Comparison of ENCODE assay signal across 8 mouse cellular contexts in genomic region chr12:54316980-54317471, GRCm38 (mm10).
DNase-seq lines count a peak whose midpoint lies in the region; ATAC-seq lines count a peak whose summit lies in the region.

No protein-coding gene starts in this region.

- H3K4me3 ChIP-seq in lung, embryonic 16.5 days (ENCODE audit: low read length) = peak overlapping the region; percentile 22
- H3K4me3 ChIP-seq in forebrain, embryonic 11.5 days (ENCODE audit: low read depth, low read length) = no peak overlapping the region
- H3K4me3 ChIP-seq in intestine, embryonic 16.5 days (ENCODE audit: low read length) = peak overlapping the region; percentile 21

- peak overlapping the region; percentile 10; the same call in 1 of the 2 replicates for H3K27ac ChIP-seq in lung, embryonic 16.5 days (ENCODE audit: low read length)
- H3K27ac ChIP-seq in forebrain, embryonic 11.5 days (ENCODE audit: low read depth, low read length) = no peak overlapping the region
- H3K27ac ChIP-seq in intestine, embryonic 16.5 days (ENCODE audit: low read length) = peak overlapping the region; percentile 96

- no peaks in the 10 kb centered on the region for H3K9me3 ChIP-seq in lung, embryonic 16.5 days (ENCODE audit: control insufficient read depth, low read length)
- H3K9me3 ChIP-seq in forebrain, embryonic 11.5 days (ENCODE audit: control insufficient read depth, low read length) = no peaks in the 10 kb centered on the region
- no peaks in the 10 kb centered on the region for H3K9me3 ChIP-seq in intestine, embryonic 16.5 days (ENCODE audit: control insufficient read depth, low read length)

- peak; percentile 95 for ATAC-seq in lung, embryonic 16.5 days (ENCODE audit: low read depth)
- ATAC-seq in forebrain, embryonic 11.5 days (replicated peaks; ENCODE audit: low FRiP score) = no peak
- peak; percentile 90 for ATAC-seq in intestine, embryonic 16.5 days
- ATAC-seq in monocyte, adult 5-6 weeks (replicated peaks; ENCODE audit: insufficient number of reproducible peaks, low FRiP score, low TSS enrichment, poor library complexity, severe bottlenecking) = peak; percentile 44; the same call in 1 of the 2 replicates

- 4% methylated on average over 16 of the region's 16 CpGs for WGBS in lung, embryonic 16.5 days
- 1% methylated on average over 16 of the region's 16 CpGs for WGBS in forebrain, embryonic 11.5 days
- 4% methylated on average over 16 of the region's 16 CpGs for WGBS in intestine, embryonic 16.5 days

- H3K4me1 ChIP-seq in lung, embryonic 16.5 days (replicated peaks; ENCODE audit: control insufficient read depth, insufficient read depth, low read length) = peaks cover 16% of the 10 kb centered on the region
- H3K4me1 ChIP-seq in forebrain, embryonic 11.5 days (replicated peaks; ENCODE audit: control insufficient read depth, insufficient read depth, low read length) = peaks cover 15% of the 10 kb centered on the region; the same call in 1 of the 2 replicates
- peaks cover 7% of the 10 kb centered on the region; the same call in 1 of the 2 replicates for H3K4me1 ChIP-seq in intestine, embryonic 16.5 days (ENCODE audit: control insufficient read depth, insufficient read depth, low read length)

- no peak for DNase-seq in lung, postnatal 4 days
- peak; percentile 68 for DNase-seq in forebrain, embryonic 11.5 days (ENCODE audit: low spot score)
- no peak for DNase-seq in cerebellum, adult 9-10 months
- DNase-seq in right cerebral cortex, adult 18-20 months = no peak
- DNase-seq in frontal cortex, postnatal 36 days (ENCODE audit: low spot score in 2 of 2) = no peak

- no peaks in the 10 kb centered on the region for H3K27me3 ChIP-seq in lung, embryonic 16.5 days (ENCODE audit: control insufficient read depth, insufficient read depth, low read depth, low read length)
- H3K27me3 ChIP-seq in forebrain, embryonic 11.5 days (ENCODE audit: control insufficient read depth, insufficient read depth, low read length) = no peaks in the 10 kb centered on the region; the same call in 1 of the 2 replicates
- H3K27me3 ChIP-seq in intestine, embryonic 16.5 days (replicated peaks; ENCODE audit: control insufficient read depth, insufficient read depth, low read length) = no peaks in the 10 kb centered on the region

- H3K4me2 ChIP-seq in lung, embryonic 16.5 days (ENCODE audit: low read depth, low read length) = peak overlapping the region; percentile 48
- H3K4me2 ChIP-seq in forebrain, embryonic 11.5 days (ENCODE audit: low read depth, low read length, severe bottlenecking) = peak overlapping the region; percentile 26
- peak overlapping the region; percentile 42 for H3K4me2 ChIP-seq in intestine, embryonic 16.5 days (ENCODE audit: low read depth, low read length)

- peak overlapping the region; percentile 49 for H3K9ac ChIP-seq in lung, embryonic 16.5 days (ENCODE audit: low read length)
- no peak overlapping the region for H3K9ac ChIP-seq in forebrain, embryonic 11.5 days (ENCODE audit: low read length)
- peak overlapping the region; percentile 63 for H3K9ac ChIP-seq in intestine, embryonic 16.5 days (ENCODE audit: low read depth, low read length)

- no peaks in the 10 kb centered on the region for H3K36me3 ChIP-seq in lung, embryonic 16.5 days (ENCODE audit: control insufficient read depth, insufficient read depth, low read length)
- H3K36me3 ChIP-seq in forebrain, embryonic 11.5 days (ENCODE audit: control insufficient read depth, insufficient read depth, low read length) = no peaks in the 10 kb centered on the region
- no peaks in the 10 kb centered on the region for H3K36me3 ChIP-seq in intestine, embryonic 16.5 days (ENCODE audit: control insufficient read depth, insufficient read depth, low read length)
